Mouse (Mus musculus): ENCODE results near the gene Fabp3. TPM values are rescaled to one million over a fixed set of nuclear protein-coding genes. Genes with fewer than 3 reads are reported as not detected.

The Fabp3 gene
- polyA plus RNA-seq, 1 experiment from 2014 or later, result 117 TPM

DNA sequence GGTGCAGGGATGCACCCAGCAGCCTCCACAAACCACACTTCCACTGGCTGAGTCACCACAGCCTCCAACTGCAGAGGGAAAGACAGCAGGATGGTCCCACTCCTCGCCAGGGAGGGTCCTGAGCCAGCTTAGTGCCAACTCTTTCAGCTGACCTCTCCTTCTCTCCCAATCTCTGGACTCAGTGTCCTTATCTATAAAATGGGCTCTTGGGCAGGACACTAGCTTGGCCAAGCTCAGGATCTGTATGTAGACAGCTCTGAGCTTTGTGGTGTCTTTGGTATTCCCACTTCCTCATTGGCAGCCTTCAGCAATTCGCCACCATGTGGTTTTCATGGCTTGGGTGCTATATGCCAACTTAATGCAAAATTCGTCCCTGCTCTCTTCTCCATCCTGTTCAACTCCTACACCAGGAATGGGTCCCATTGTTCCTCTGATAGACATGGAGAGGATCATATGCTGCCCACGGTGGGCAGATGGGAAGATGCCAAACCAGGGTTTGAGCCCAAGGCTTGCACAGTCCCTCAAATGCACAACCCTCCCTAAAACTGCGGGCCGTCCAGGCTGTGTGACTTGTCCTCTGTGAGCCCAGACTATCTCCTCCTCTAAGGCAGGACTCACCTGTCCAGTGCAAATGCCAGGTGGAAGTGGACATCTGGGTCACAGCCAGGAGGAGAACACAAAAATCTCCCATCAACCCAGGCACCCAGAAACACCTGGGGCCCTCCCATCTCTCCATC, 37.6 kb upstream of the Fabp3 start:
- peaks cover 8% of the 10 kb centered on the region for H3K4me1 ChIP-seq (ENCODE audit: control insufficient read depth, insufficient read depth, low read length)
- H3K9me3 ChIP-seq (ENCODE audit: control insufficient read depth, low read length), result no peaks in the 10 kb centered on the region
- 0 out of 2 replicates have a peak, but pooled peaks cover 11% of the 10 kb centered on the region for H3K36me3 ChIP-seq (ENCODE audit: control insufficient read depth, insufficient read depth, low read length)
- no peak overlapping the region for H3K4me3 ChIP-seq (ENCODE audit: low read depth, low read length)
- WGBS, result 85% methylated on average over 6 of the region's 6 CpGs
- no peak overlapping the region for H3K27ac ChIP-seq (replicated peaks; ENCODE audit: low read depth, low read length)
- no peaks in the 10 kb centered on the region for H3K27me3 ChIP-seq (replicated peaks; ENCODE audit: control insufficient read depth, insufficient read depth, low read length)
- no peak overlapping the region for H3K4me2 ChIP-seq (ENCODE audit: low read depth, low read length)
- DNase-seq (ENCODE audit: low spot score), result no peak
- no peak overlapping the region for H3K9ac ChIP-seq (ENCODE audit: low read depth, low read length)
- ATAC-seq (ENCODE audit: low read depth), result no peak

DNA sequence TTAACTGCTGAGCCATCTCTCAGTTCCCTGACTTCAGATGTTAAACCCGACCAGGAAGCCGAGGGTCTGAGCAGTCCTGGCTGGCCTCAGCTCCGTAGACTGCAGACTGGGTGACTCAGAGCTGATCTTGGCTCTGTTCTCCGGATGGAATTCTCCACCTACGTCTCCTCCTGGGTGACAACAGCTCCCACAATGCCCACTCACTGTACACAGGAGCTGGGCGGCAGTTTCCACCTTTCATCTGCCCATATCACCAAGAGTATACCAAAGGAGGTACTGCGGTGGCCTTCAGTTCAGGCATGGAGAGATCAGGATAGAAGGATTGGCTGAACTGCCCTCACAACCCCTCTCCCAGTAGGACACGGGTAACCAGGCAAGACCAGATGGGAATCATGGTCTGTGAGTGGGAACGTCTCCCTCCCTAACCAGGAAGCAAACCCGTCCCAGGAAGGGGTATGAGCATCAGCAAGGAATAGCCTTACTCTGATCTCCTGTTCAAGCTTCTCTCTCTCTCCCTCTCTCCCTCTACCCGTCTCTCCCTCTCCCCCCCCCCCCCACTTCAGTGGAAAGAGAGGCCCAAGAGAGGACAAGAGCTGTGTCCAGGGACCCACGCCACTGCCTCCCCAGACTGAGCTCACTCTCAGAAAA, 34.6 kb upstream of the Fabp3 start:
- H3K36me3 ChIP-seq (ENCODE audit: control insufficient read depth, insufficient read depth, low read length), result 0 out of 2 replicates have a peak, but pooled peaks cover 11% of the 10 kb centered on the region
- peaks cover 8% of the 10 kb centered on the region for H3K4me1 ChIP-seq (ENCODE audit: control insufficient read depth, insufficient read depth, low read length)
- peak; percentile 28 for DNase-seq (ENCODE audit: low spot score)
- H3K27ac ChIP-seq (replicated peaks; ENCODE audit: low read depth, low read length), result peak overlapping the region; percentile 91
- ATAC-seq (ENCODE audit: low read depth), result peak; percentile 48
- H3K9me3 ChIP-seq (ENCODE audit: control insufficient read depth, low read length), result no peaks in the 10 kb centered on the region
- peak overlapping the region; percentile 75 for H3K4me3 ChIP-seq (ENCODE audit: low read depth, low read length)
- peak overlapping the region; percentile 82 for H3K4me2 ChIP-seq (ENCODE audit: low read depth, low read length)
- H3K9ac ChIP-seq (ENCODE audit: low read depth, low read length), result peak overlapping the region; percentile 90
- WGBS, result 11% methylated on average over 11 of the region's 12 CpGs
- no peaks in the 10 kb centered on the region for H3K27me3 ChIP-seq (replicated peaks; ENCODE audit: control insufficient read depth, insufficient read depth, low read length)

GRCm38 (mm10) chr4:130274346-130275015, 33.9 kb upstream of the Fabp3 start:
- H3K27me3 ChIP-seq (replicated peaks; ENCODE audit: control insufficient read depth, insufficient read depth, low read length), result no peaks in the 10 kb centered on the region
- H3K27ac ChIP-seq (replicated peaks; ENCODE audit: low read depth, low read length), result peak overlapping the region; percentile 91
- WGBS, result under 1% methylated on average over 29 of the region's 29 CpGs
- H3K9me3 ChIP-seq (ENCODE audit: control insufficient read depth, low read length), result no peaks in the 10 kb centered on the region
- H3K4me1 ChIP-seq (ENCODE audit: control insufficient read depth, insufficient read depth, low read length), result peaks cover 8% of the 10 kb centered on the region
- peak overlapping the region; percentile 75 for H3K4me3 ChIP-seq (ENCODE audit: low read depth, low read length)
- peak; percentile 84 for DNase-seq (ENCODE audit: low spot score)
- peak overlapping the region; percentile 90 for H3K9ac ChIP-seq (ENCODE audit: low read depth, low read length)
- H3K4me2 ChIP-seq (ENCODE audit: low read depth, low read length), result peak overlapping the region; percentile 82
- H3K36me3 ChIP-seq (ENCODE audit: control insufficient read depth, insufficient read depth, low read length), result 0 out of 2 replicates have a peak, but pooled peaks cover 9% of the 10 kb centered on the region
- peak; percentile 79 for ATAC-seq (ENCODE audit: low read depth)

DNA sequence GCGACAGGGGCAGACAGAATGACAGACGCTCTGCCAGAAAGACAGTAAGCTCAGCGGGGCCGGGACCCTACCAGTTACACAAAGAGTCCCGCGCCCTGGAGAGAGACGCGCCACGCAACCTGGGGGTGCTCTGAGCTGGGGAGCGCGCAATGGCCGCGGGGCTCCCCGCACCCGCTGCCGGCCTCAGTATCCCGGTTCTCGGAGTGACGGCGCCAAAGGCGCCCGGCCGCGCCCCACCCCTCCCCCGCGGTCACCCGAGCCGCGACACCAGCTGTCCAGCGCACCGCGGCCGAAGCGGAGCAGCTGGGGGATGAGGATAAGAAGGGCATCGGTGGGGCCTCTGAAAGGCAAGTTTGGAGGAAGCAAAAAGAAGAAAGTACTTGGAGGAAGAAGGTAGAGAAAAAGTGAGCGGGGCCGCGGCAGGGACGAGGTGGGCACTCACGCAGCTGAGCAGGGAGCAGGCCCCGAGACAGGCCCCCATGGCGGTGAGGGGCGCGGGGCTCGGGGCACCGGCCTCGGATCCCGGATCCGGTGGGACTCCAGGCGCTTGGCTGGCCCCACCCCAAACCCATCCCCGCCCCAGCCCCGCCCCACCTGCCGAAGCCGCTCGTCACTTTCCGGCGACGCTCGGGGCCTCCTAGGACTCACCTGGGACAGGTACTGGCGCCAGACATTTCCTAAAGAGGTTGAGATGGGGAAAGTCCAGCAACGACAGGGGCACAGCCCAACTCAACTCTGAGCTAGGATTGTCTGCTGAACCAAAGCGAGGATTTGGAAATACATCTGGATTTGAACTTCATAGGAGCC, 33.2 kb upstream of the Fabp3 start:
- Histone ChIP-seq H3K9ac (ENCODE audit: low read depth, low read length) (peak overlapping the region; percentile 90), H3K4me2 (ENCODE audit: low read depth, low read length) (peak overlapping the region; percentile 82), H3K9me3 (ENCODE audit: control insufficient read depth, low read length) (no peaks in the 10 kb centered on the region), H3K27me3 (replicated peaks; ENCODE audit: control insufficient read depth, insufficient read depth, low read length) (no peaks in the 10 kb centered on the region), H3K27ac (replicated peaks; ENCODE audit: low read depth, low read length) (peak overlapping the region; percentile 91), H3K36me3 (ENCODE audit: control insufficient read depth, insufficient read depth, low read length) (0 out of 2 replicates have a peak, but pooled peaks cover 7% of the 10 kb centered on the region), H3K4me3 (ENCODE audit: low read depth, low read length) (peak overlapping the region; percentile 75), H3K4me1 (ENCODE audit: control insufficient read depth, insufficient read depth, low read length) (peaks cover 8% of the 10 kb centered on the region)
- 2% methylated on average over 36 of the region's 62 CpGs for WGBS
- peak; percentile 74 for ATAC-seq (ENCODE audit: low read depth)
- peak; percentile 69 for DNase-seq (ENCODE audit: low spot score)

DNA sequence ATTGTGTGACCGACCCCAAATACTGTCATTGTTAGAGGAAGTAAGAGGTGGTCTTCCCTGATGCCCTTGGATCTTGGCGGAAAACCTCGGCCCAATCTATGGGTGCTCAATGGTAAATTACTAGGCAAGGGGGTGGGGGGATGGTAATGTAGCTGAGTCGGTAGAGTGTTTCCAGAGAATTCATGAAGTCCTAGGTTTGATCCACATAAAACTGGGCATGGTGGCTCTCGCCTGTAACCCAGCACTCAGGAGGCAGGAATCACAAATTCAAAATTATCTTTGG, 32.6 kb upstream of the Fabp3 start:
- Histone ChIP-seq H3K4me3 (ENCODE audit: low read depth, low read length) (peak overlapping the region; percentile 75), H3K4me2 (ENCODE audit: low read depth, low read length) (peak overlapping the region; percentile 82), H3K36me3 (ENCODE audit: control insufficient read depth, insufficient read depth, low read length) (0 out of 2 replicates have a peak, but pooled peaks cover 3% of the 10 kb centered on the region), H3K4me1 (ENCODE audit: control insufficient read depth, insufficient read depth, low read length) (peaks cover 8% of the 10 kb centered on the region), H3K27ac (replicated peaks; ENCODE audit: low read depth, low read length) (peak overlapping the region; percentile 91; the same call in 1 of the 2 replicates), H3K27me3 (replicated peaks; ENCODE audit: control insufficient read depth, insufficient read depth, low read length) (no peaks in the 10 kb centered on the region), H3K9ac (ENCODE audit: low read depth, low read length) (peak overlapping the region; percentile 90), H3K9me3 (ENCODE audit: control insufficient read depth, low read length) (no peaks in the 10 kb centered on the region)
- WGBS, result 47% methylated on average over 5 of the region's 5 CpGs
- ATAC-seq (ENCODE audit: low read depth) (no peak), DNase-seq (ENCODE audit: low spot score) (no peak)

GRCm38 (mm10) chr4:130276573-130277176, 31.7 kb upstream of the Fabp3 start:
- no peaks in the 10 kb centered on the region for H3K9me3 ChIP-seq (ENCODE audit: control insufficient read depth, low read length)
- no peaks in the 10 kb centered on the region for H3K27me3 ChIP-seq (replicated peaks; ENCODE audit: control insufficient read depth, insufficient read depth, low read length)
- H3K4me2 ChIP-seq (ENCODE audit: low read depth, low read length), result no peak overlapping the region
- H3K9ac ChIP-seq (ENCODE audit: low read depth, low read length), result no peak overlapping the region
- peaks cover 8% of the 10 kb centered on the region for H3K4me1 ChIP-seq (ENCODE audit: control insufficient read depth, insufficient read depth, low read length)
- no peak overlapping the region for H3K4me3 ChIP-seq (ENCODE audit: low read depth, low read length)
- DNase-seq (ENCODE audit: low spot score) (no peak), ATAC-seq (ENCODE audit: low read depth) (no peak)
- 52% methylated on average over 7 of the region's 7 CpGs for WGBS
- no peaks in the 10 kb centered on the region for H3K36me3 ChIP-seq (ENCODE audit: control insufficient read depth, insufficient read depth, low read length)
- H3K27ac ChIP-seq (replicated peaks; ENCODE audit: low read depth, low read length), result no peak overlapping the region

DNA sequence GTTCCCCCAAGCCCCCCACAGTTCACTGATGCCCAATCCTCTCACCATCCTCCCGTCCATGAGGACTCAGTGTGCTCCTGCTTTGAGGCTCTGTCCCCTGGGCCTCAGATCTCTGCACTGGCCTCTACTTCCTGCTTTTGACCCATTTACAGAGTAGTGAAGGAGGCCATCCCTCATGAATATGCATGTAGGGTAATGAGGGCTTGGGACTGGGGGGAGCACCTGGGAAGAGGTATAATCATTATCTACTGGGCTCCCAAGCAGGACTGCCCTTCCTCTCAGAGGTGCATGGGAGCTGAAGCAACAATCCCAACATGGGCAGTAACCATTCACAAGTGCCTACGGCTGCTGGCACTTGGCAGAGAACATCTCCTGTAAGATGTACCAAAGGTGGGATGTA, 29.3 kb upstream of the Fabp3 start, which contains the start of gene Serinc2:
Serinc2 (minus strand) TSS at position 101 of the 400 bp plus-strand sequence.
- DNase-seq (ENCODE audit: low spot score) (no peak), ATAC-seq (ENCODE audit: low read depth) (no peak)
- Histone ChIP-seq H3K27me3 (replicated peaks; ENCODE audit: control insufficient read depth, insufficient read depth, low read length) (no peaks in the 10 kb centered on the region), H3K4me2 (ENCODE audit: low read depth, low read length) (no peak within 1 kb of the TSS), H3K4me3 (ENCODE audit: low read depth, low read length) (no peak within 1 kb of the TSS), H3K4me1 (ENCODE audit: control insufficient read depth, insufficient read depth, low read length) (peaks cover 3% of the 10 kb centered on the region; the same call in 1 of the 2 replicates), H3K9me3 (ENCODE audit: control insufficient read depth, low read length) (no peaks in the 10 kb centered on the region), H3K36me3 (ENCODE audit: control insufficient read depth, insufficient read depth, low read length) (no peaks in the 10 kb centered on the region), H3K27ac (replicated peaks; ENCODE audit: low read depth, low read length) (no peak within 1 kb of the TSS), H3K9ac (ENCODE audit: low read depth, low read length) (no peak within 1 kb of the TSS)
- 62% methylated on average over 2 of the region's 2 CpGs for WGBS

DNA sequence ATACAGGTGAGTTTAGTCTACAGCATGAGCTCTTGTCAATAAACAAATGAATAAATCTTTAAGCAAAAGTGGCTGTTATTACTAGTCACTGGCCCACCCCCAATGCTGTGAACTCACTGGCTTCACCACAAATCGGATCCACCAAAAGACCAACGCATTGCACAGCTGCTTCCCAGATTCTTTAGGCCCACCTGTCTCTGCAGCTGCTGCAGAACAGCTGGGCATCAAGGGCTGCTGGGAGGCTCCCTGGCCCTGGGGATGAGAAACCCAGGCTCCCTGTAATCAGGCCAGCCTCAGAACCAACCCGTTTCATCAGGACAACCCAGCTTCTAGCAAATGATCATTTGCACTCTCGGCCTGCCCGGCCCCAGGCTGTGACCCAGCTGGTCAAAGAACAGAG, 25.5 kb upstream of the Fabp3 start:
- no peak overlapping the region for H3K4me3 ChIP-seq (ENCODE audit: low read depth, low read length)
- no peak overlapping the region for H3K9ac ChIP-seq (ENCODE audit: low read depth, low read length)
- DNase-seq (ENCODE audit: low spot score) (peak; percentile 65), ATAC-seq (ENCODE audit: low read depth) (0 out of 2 replicates have a peak, but pooled peaks have one; percentile 36)
- no peak overlapping the region for H3K4me2 ChIP-seq (ENCODE audit: low read depth, low read length)
- no peaks in the 10 kb centered on the region for H3K36me3 ChIP-seq (ENCODE audit: control insufficient read depth, insufficient read depth, low read length)
- no peaks in the 10 kb centered on the region for H3K9me3 ChIP-seq (ENCODE audit: control insufficient read depth, low read length)
- 58% methylated on average over 5 of the region's 5 CpGs for WGBS
- H3K27me3 ChIP-seq (replicated peaks; ENCODE audit: control insufficient read depth, insufficient read depth, low read length), result no peaks in the 10 kb centered on the region
- H3K4me1 ChIP-seq (ENCODE audit: control insufficient read depth, insufficient read depth, low read length), result no peaks in the 10 kb centered on the region
- H3K27ac ChIP-seq (replicated peaks; ENCODE audit: low read depth, low read length), result no peak overlapping the region
